Mouse (Mus musculus) forebrain, embryonic 10.5 days (tissue): ENCODE results near the gene Dbn1. TPM values are rescaled to one million over a fixed set of nuclear protein-coding genes. Genes with fewer than 3 reads are reported as not detected.

Source experiments
- DNase-seq: peaks from one replicate; pipeline ENCODE4 v3.0.0-alpha.2; 2017; ENCODE audit warnings: low spot score; ENCODE audit errors: extremely low spot score
- H3K27ac ChIP-seq: fragments of 300-500 bp; sonication (generic); 2 replicates; pipeline ENCODE4 v1.5.1; 2016; ENCODE audit warnings: mild to moderate bottlenecking
- H3K27me3 ChIP-seq: fragments of 300-500 bp; sonication (generic); 2 replicates; pipeline ENCODE4 v1.6.1; 2016; ENCODE audit warnings: mild to moderate bottlenecking; ENCODE audit not compliant: poor library complexity, severe bottlenecking
- H3K36me3 ChIP-seq: fragments of 300-500 bp; sonication (generic); replicated peaks from 2 replicates; pipeline ENCODE4 v1.6.1; 2016; ENCODE audit warnings: mild to moderate bottlenecking, moderate library complexity
- H3K4me1 ChIP-seq: fragments of 300-500 bp; sonication (generic); 2 replicates; pipeline ENCODE4 v1.6.1; 2016
- H3K4me3 ChIP-seq: fragments of 300-500 bp; sonication (generic); 2 replicates; pipeline ENCODE4 v1.5.1; 2016; ENCODE audit warnings: mild to moderate bottlenecking, moderate library complexity
- H3K9me3 ChIP-seq: fragments of 300-500 bp; sonication (generic); 2 replicates; pipeline ENCODE4 v1.6.1; 2016; ENCODE audit warnings: mild to moderate bottlenecking, moderate library complexity
- WGBS: fragments of 180-500 bp; shearing (Covaris S2); methylation state at CpG from one replicate; pipeline ENCODE4 v1.1.7; 2016; 5-methylcytosine and 5-hydroxymethylcytosine counted together
- polyA plus RNA-seq: library from polyadenylated mRNA; unstranded; fragments of >200 nt; fragmentation: Nextera tagmentation; extraction: Ambion mirVana; gene quantifications from 2 replicates; pipeline ENCODE4 v1.2.1, GENCODE M21; 2016

Gene Dbn1
- polyA plus RNA-seq, 1 experiment from 2014 or later, result 346 TPM

- Histone ChIP-seq H3K27ac (peak overlapping the region; percentile 77; the same call in 1 of the 2 replicates), H3K36me3 (peaks cover 26% of the 10 kb centered on the region; the same call in 1 of the 2 replicates), H3K4me1 (peaks cover 15% of the 10 kb centered on the region), H3K4me3 (no peak overlapping the region), H3K9me3 (no peaks in the 10 kb centered on the region), H3K27me3 (no peaks in the 10 kb centered on the region)
- DNase-seq, result no peak
- WGBS, result 69% methylated on average over 8 of the region's 8 CpGs
Observed at GRCm38 (mm10) chr13:55522730-55523129, 34.8 kb upstream of the Dbn1 start.

DNA sequence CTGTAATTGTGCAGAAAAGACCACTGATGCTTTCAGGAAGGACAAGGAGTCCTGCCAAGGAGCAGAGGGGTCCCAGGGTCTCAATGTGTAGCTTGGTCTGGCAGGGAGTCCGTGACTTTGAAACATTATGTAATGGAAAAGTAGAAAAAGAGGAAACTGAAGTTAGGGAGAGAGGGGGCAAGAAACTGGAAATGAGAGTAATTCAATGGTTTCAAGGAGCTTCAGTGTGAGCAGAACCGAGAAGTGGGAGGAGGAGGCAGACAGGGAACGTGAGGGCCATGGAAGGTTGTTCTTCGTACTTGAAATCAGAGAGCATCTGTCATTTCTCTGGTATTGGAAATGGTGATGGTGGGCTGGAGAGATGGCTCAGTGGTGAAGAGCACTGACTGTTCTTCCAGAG, 31.7 kb upstream of the Dbn1 start:
- 82% methylated on average over 4 of the region's 4 CpGs for WGBS
- no peak for DNase-seq
- Histone ChIP-seq H3K27me3 (peaks cover 10% of the 10 kb centered on the region), H3K4me1 (peaks cover 15% of the 10 kb centered on the region), H3K36me3 (peaks cover 14% of the 10 kb centered on the region; the same call in 1 of the 2 replicates), H3K9me3 (no peaks in the 10 kb centered on the region), H3K4me3 (no peak overlapping the region), H3K27ac (no peak overlapping the region)

DNA sequence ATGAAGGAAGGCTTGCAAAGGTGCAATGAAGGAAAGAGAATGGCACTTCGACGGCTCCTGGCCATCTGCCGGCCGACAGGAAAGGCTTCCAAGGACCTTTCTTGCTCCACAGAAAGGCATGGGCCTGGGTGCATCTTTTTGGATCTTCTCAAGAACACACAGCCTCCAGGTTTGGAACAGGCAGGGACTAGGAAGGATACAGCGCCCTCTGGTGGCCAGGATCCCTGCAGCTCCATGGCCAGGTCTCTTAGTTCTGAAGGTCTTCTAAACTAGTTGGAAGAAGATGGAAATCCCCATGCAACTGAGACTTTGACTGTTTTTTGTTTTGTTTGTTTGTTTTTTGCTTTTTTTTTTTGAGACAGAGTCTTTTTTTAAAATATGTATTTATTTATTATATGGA, 29.0 kb upstream of the Dbn1 start:
- 5% methylated on average over 5 of the region's 5 CpGs for WGBS
- no peaks in the 10 kb centered on the region for H3K36me3 ChIP-seq
- H3K4me3 ChIP-seq, result no peak overlapping the region

GRCm38 (mm10) chr13:55513828-55514227, 25.9 kb upstream of the Dbn1 start:
- no peaks in the 10 kb centered on the region for H3K9me3 ChIP-seq
- peaks cover 44% of the 10 kb centered on the region for H3K4me1 ChIP-seq
- peaks cover 22% of the 10 kb centered on the region for H3K36me3 ChIP-seq
- DNase-seq, result no peak
- 34% methylated on average over 9 of the region's 9 CpGs for WGBS
- H3K4me3 ChIP-seq, result peak overlapping the region; percentile 83
- H3K27ac ChIP-seq, result peak overlapping the region; percentile 94; the same call in 1 of the 2 replicates
- peaks cover 19% of the 10 kb centered on the region for H3K27me3 ChIP-seq

More for the DNA sequence above, 29.0 kb upstream of the Dbn1 start:
- H3K4me1 ChIP-seq, result peaks cover 18% of the 10 kb centered on the region
- H3K27me3 ChIP-seq, result peaks cover 19% of the 10 kb centered on the region
- H3K9me3 ChIP-seq, result no peaks in the 10 kb centered on the region
- peak; percentile 90 for DNase-seq
- H3K27ac ChIP-seq, result no peak overlapping the region

DNA sequence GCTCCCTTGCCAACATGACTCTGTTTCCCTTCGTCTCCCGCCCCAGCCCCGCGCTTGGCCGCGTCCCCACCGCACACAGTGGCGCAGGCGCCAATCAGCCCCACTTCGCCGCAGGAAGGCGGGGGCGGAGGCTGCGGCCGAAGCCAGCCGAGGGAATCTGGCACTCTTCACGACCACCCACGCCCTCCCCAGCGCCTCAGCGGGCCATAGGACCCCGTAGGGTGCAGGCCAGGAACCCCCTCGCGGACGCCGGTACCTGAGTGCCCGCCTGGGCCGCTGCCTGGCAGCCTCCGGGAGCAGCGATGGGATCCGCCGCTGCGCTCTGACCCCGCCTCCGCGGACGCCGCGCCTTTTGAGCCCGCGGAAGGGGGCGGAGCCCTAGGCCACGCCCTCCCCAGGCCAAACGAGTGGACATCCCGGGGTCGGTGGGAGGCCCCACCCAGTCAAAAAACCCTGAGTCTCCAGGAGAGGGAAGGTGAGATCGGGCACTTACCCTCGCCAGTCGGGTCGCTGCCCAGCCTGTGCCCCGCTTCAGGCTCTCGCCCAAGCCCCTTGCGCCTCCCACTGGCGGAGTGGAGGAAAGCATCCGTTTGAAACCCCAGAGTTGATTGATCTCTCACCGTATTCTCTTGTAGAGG, 25.3 kb upstream of the Dbn1 start, which contains the start of gene Pdlim7:
TSS of gene Pdlim7 (minus strand) at position 566 of the 638 bp plus-strand sequence.
- peak within 1 kb of the TSS; percentile 94 for H3K27ac ChIP-seq
- H3K27me3 ChIP-seq, result peaks cover 19% of the 10 kb centered on the region
- no peaks in the 10 kb centered on the region for H3K9me3 ChIP-seq
- DNase-seq, result peak; percentile 90
- peaks cover 44% of the 10 kb centered on the region for H3K4me1 ChIP-seq
- H3K36me3 ChIP-seq, result peaks cover 28% of the 10 kb centered on the region
- WGBS, result under 1% methylated on average over 55 of the region's 55 CpGs
- H3K4me3 ChIP-seq, result peak within 1 kb of the TSS; percentile 83

DNA sequence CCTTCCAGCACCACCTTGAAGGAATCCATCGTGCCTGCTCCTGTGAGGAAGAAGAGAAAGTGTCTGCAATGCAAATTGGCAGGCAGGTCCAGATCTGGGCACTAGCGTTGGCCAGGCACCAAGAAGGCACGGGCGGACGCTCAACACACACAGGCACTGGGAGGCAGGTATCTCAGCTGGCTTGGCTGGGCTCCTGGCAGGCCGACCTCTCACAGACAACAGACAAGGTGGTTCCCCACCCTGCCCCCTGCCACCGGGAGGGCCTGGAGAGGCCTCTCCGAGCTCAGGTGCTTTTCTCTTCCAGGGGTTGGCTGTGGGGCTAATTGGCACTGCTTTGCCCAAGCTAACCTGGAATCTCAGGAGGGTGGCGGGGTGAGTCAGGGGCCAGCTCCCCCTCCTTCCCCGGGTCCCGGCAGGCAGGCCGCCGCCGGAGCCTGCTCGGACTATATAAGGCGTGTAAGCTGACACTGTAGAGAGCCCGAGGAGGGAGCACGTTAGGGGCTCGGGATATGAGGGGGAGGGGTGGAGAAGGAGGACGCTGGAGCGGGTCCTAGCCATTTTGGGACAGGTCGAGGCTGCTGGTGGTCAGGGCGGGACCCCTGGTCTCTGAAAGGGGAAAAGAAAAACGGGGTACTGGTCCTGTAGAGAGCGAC, 24.6 kb upstream of the Dbn1 start:
- WGBS, result 5% methylated on average over 25 of the region's 25 CpGs
- Histone ChIP-seq H3K4me1 (peaks cover 44% of the 10 kb centered on the region), H3K9me3 (no peaks in the 10 kb centered on the region), H3K4me3 (peak overlapping the region; percentile 83), H3K27me3 (peaks cover 19% of the 10 kb centered on the region), H3K36me3 (peaks cover 35% of the 10 kb centered on the region), H3K27ac (peak overlapping the region; percentile 94)
- DNase-seq, result peak; percentile 68

GRCm38 (mm10) chr13:55511492-55511861, 23.6 kb upstream of the Dbn1 start:
- WGBS, result 27% methylated on average over 5 of the region's 5 CpGs
- DNase-seq, result no peak
- H3K4me3 ChIP-seq, result peak overlapping the region; percentile 83

GRCm38 (mm10) chr13:55510668-55511491, 23.0 kb upstream of the Dbn1 start:
- Histone ChIP-seq H3K4me1 (peaks cover 44% of the 10 kb centered on the region), H3K4me3 (peak overlapping the region; percentile 83)
- 10% methylated on average over 6 of the region's 6 CpGs for WGBS

More at GRCm38 (mm10) chr13:55511492-55511861, 23.6 kb upstream of the Dbn1 start:
- H3K36me3 ChIP-seq, result peaks cover 45% of the 10 kb centered on the region
- H3K9me3 ChIP-seq, result no peaks in the 10 kb centered on the region
- peak overlapping the region; percentile 94 for H3K27ac ChIP-seq
- H3K27me3 ChIP-seq, result peaks cover 19% of the 10 kb centered on the region
- H3K4me1 ChIP-seq, result peaks cover 44% of the 10 kb centered on the region

DNA sequence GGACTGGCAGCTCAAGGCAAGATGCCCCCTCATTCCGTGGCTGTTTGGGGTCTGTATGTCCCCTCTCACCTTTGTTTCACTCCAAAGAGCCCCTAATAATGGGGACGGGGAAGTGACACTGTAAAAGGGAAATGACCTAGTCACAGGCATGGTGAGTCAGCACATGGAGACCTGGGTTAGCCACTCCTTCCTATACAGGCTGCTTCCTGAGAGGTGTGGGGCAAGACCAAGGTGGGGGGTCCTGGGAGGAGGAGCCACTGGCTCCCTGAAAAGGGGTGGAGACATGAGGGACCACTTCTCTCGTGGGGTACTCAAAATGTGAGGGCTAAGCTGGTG, 22.4 kb upstream of the Dbn1 start:
- Histone ChIP-seq H3K4me3 (peak overlapping the region; percentile 83), H3K9me3 (no peaks in the 10 kb centered on the region), H3K27me3 (peaks cover 16% of the 10 kb centered on the region), H3K36me3 (peaks cover 57% of the 10 kb centered on the region), H3K27ac (peak overlapping the region; percentile 94), H3K4me1 (peaks cover 44% of the 10 kb centered on the region)
- DNase-seq, result peak; percentile 34
- WGBS, result 34% methylated on average over 3 of the region's 3 CpGs

More at GRCm38 (mm10) chr13:55510668-55511491, 23.0 kb upstream of the Dbn1 start:
- no peaks in the 10 kb centered on the region for H3K9me3 ChIP-seq
- peaks cover 51% of the 10 kb centered on the region for H3K36me3 ChIP-seq
- peaks cover 19% of the 10 kb centered on the region for H3K27me3 ChIP-seq
- peak; percentile 59 for DNase-seq
- peak overlapping the region; percentile 94 for H3K27ac ChIP-seq

- Histone ChIP-seq H3K36me3 (peaks cover 75% of the 10 kb centered on the region), H3K4me1 (peaks cover 39% of the 10 kb centered on the region), H3K27ac (0 out of 2 replicates have a peak overlapping the region, but pooled peaks have one; percentile 27), H3K9me3 (no peaks in the 10 kb centered on the region), H3K4me3 (no peak overlapping the region), H3K27me3 (no peaks in the 10 kb centered on the region)
- 89% methylated on average over 10 of the region's 10 CpGs for WGBS
- DNase-seq, result no peak
Observed at GRCm38 (mm10) chr13:55508531-55508930, 20.6 kb upstream of the Dbn1 start.

- WGBS, result 65% methylated on average over 11 of the region's 11 CpGs
Observed at GRCm38 (mm10) chr13:55507877-55508276, 20.0 kb upstream of the Dbn1 start.

DNA sequence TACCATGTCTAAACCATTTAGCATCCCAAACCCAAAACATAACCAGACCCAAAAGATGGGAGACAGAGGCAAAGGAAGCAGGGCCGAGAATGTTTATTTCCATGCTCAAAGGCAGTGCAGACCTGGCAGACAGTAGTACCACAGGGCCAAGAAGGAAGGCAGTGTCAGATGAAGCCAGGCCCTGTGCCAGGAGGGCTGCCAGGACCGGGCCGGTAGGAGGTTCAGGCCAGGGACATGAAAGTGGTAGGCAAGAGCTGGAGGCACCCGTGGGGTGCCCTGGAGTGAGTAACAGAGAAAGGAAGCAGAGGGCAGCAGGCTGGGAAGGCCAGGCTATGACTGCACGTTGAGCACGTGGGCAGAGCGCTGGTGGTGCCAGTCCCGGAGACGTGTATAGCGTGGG, 18.8 kb upstream of the Dbn1 start:
- no peak for DNase-seq
- H3K4me1 ChIP-seq, result peaks cover 24% of the 10 kb centered on the region
- no peak overlapping the region for H3K27ac ChIP-seq
- H3K4me3 ChIP-seq, result no peak overlapping the region
- 94% methylated on average over 10 of the region's 10 CpGs for WGBS
- peaks cover 92% of the 10 kb centered on the region for H3K36me3 ChIP-seq
- H3K9me3 ChIP-seq, result no peaks in the 10 kb centered on the region
- H3K27me3 ChIP-seq, result no peaks in the 10 kb centered on the region

More at GRCm38 (mm10) chr13:55507877-55508276, 20.0 kb upstream of the Dbn1 start:
- Histone ChIP-seq H3K9me3 (no peaks in the 10 kb centered on the region), H3K27me3 (no peaks in the 10 kb centered on the region), H3K4me3 (no peak overlapping the region), H3K4me1 (peaks cover 36% of the 10 kb centered on the region), H3K36me3 (peaks cover 81% of the 10 kb centered on the region), H3K27ac (peak overlapping the region; percentile 27; the same call in 1 of the 2 replicates)
- DNase-seq, result peak; percentile 28
